In genomic region chr12:45671554-45671948, GRCm38 (mm10) we compare ENCODE assay signal across 17 mouse cellular contexts.
DNase-seq lines count a peak whose midpoint lies in the region; ATAC-seq and TF ChIP-seq lines count a peak whose summit lies in the region.
"Had no signal": no experiment of that assay in that cellular context is flagged by ENCODE, and none has a peak within 500 bp of the region (broad histone marks: within the 10 kb centered on the region; RNA-seq: fewer than 3 reads in every experiment).

No protein-coding gene starts in this region.

- H3K4me3 ChIP-seq in forebrain, embryonic 11.5 days (ENCODE audit: low read depth, low read length) = no peak overlapping the region
- H3K4me3 ChIP-seq in forebrain, embryonic 10.5 days = no peak overlapping the region
- H3K4me3 ChIP-seq in limb, embryonic 15.5 days = no peak overlapping the region
- no peak overlapping the region for H3K4me3 ChIP-seq in kidney, adult 2 months (ENCODE audit: insufficient read depth, low read depth, low read length)
- H3K4me3 ChIP-seq: embryonic facial prominence, embryonic 12.5 days; liver, embryonic 12.5 days; stomach, embryonic 15.5 days had no signal

- H3K27me3 ChIP-seq in forebrain, embryonic 11.5 days (ENCODE audit: control insufficient read depth, insufficient read depth, low read length) = no peaks in the 10 kb centered on the region
- H3K27me3 ChIP-seq in forebrain, embryonic 10.5 days (ENCODE audit: poor library complexity, severe bottlenecking) = no peaks in the 10 kb centered on the region
- H3K27me3 ChIP-seq in limb, embryonic 15.5 days = no peaks in the 10 kb centered on the region
- H3K27me3 ChIP-seq in kidney, adult 2 months (replicated peaks; ENCODE audit: control insufficient read depth, insufficient read depth, low read length) = no peaks in the 10 kb centered on the region
- H3K27me3 ChIP-seq: embryonic facial prominence, embryonic 12.5 days; liver, embryonic 12.5 days; stomach, embryonic 15.5 days had no signal

- DNase-seq in forebrain, embryonic 11.5 days (ENCODE audit: low spot score) = no peak
- DNase-seq in forebrain, embryonic 10.5 days (ENCODE audit: extremely low spot score, low spot score) = no peak
- DNase-seq in right cerebral cortex, postnatal 4 days = peak; percentile 5
- no peak for DNase-seq in right cerebral cortex, postnatal 36 days (ENCODE audit: low spot score in 2 of 2)
- no peak for DNase-seq in kidney, adult 2 months
- DNase-seq in MN1 (ENCODE audit: low spot score) = no peak
- no peak for DNase-seq in thymus, postnatal 25 days
- DNase-seq: adrenal gland, adult 2 months; cerebellum, postnatal 25 days; gastrocnemius, postnatal 10 days; heart, postnatal 14 days; kidney, adult 11 months had no signal

- H3K27ac ChIP-seq in forebrain, embryonic 11.5 days (ENCODE audit: low read depth, low read length) = no peak overlapping the region
- H3K27ac ChIP-seq in forebrain, embryonic 10.5 days = no peak overlapping the region
- peak overlapping the region; percentile 76 for H3K27ac ChIP-seq in limb, embryonic 15.5 days
- no peak overlapping the region for H3K27ac ChIP-seq in kidney, adult 2 months (ENCODE audit: insufficient read depth, low read depth, low read length)
- H3K27ac ChIP-seq: embryonic facial prominence, embryonic 12.5 days; liver, embryonic 12.5 days; stomach, embryonic 15.5 days had no signal

- ATAC-seq in forebrain, embryonic 11.5 days (replicated peaks; ENCODE audit: low FRiP score) = 0 out of 2 replicates have a peak, but pooled peaks have one; percentile 20
- ATAC-seq in limb, embryonic 15.5 days (ENCODE audit: insufficient number of reproducible peaks, low FRiP score, low TSS enrichment, low read depth) = no peak
- ATAC-seq: liver, embryonic 12.5 days; lung, postnatal 0 days had no signal

- WGBS in forebrain, embryonic 11.5 days = 35% methylated on average over 4 of the region's 4 CpGs
- 52% methylated on average over 4 of the region's 4 CpGs for WGBS in forebrain, embryonic 10.5 days
- 33% methylated on average over 4 of the region's 4 CpGs for WGBS in limb, embryonic 15.5 days
- 66% methylated on average over 4 of the region's 4 CpGs for WGBS in kidney, adult 2 months

- no peaks in the 10 kb centered on the region; the same call in 1 of the 2 replicates for H3K4me1 ChIP-seq in forebrain, embryonic 11.5 days (replicated peaks; ENCODE audit: control insufficient read depth, insufficient read depth, low read length)
- peaks cover 24% of the 10 kb centered on the region for H3K4me1 ChIP-seq in forebrain, embryonic 10.5 days
- peaks cover 22% of the 10 kb centered on the region for H3K4me1 ChIP-seq in limb, embryonic 15.5 days
- H3K4me1 ChIP-seq in kidney, adult 2 months (ENCODE audit: control insufficient read depth, insufficient read depth, low read length) = no peaks in the 10 kb centered on the region
- H3K4me1 ChIP-seq: liver, embryonic 12.5 days; stomach, embryonic 15.5 days had no signal

- no peak for TF ChIP-seq CTCF in kidney, adult 2 months (conservative IDR thresholded peaks at IDR 0.05; ENCODE audit: insufficient read depth, insufficient read length, low read depth, low read length)

- no peak overlapping the region for H3K9ac ChIP-seq in forebrain, embryonic 11.5 days (ENCODE audit: low read length)
- H3K9ac ChIP-seq in limb, embryonic 15.5 days = no peak overlapping the region
- H3K9ac ChIP-seq: embryonic facial prominence, embryonic 12.5 days; liver, embryonic 12.5 days; stomach, embryonic 15.5 days had no signal

- no peak for TF ChIP-seq POLR2A in kidney, adult 2 months (IDR thresholded peaks at IDR 0.05; ENCODE audit: low read depth, low read length)

- no peaks in the 10 kb centered on the region for H3K36me3 ChIP-seq in forebrain, embryonic 11.5 days (ENCODE audit: control insufficient read depth, insufficient read depth, low read length)
- no peaks in the 10 kb centered on the region for H3K36me3 ChIP-seq in forebrain, embryonic 10.5 days (replicated peaks)
- H3K36me3 ChIP-seq in limb, embryonic 15.5 days = no peaks in the 10 kb centered on the region
- H3K36me3 ChIP-seq in kidney, adult 2 months (ENCODE audit: control insufficient read depth, insufficient read depth, low read length) = no peaks in the 10 kb centered on the region
- H3K36me3 ChIP-seq: embryonic facial prominence, embryonic 12.5 days; liver, embryonic 12.5 days; stomach, embryonic 15.5 days had no signal

- peak overlapping the region; percentile 11; the same call in 1 of the 2 replicates for H3K4me2 ChIP-seq in forebrain, embryonic 11.5 days (ENCODE audit: low read depth, low read length, severe bottlenecking)
- H3K4me2 ChIP-seq in limb, embryonic 15.5 days = peak overlapping the region; percentile 24; the same call in 1 of the 2 replicates
- H3K4me2 ChIP-seq: embryonic facial prominence, embryonic 12.5 days; liver, embryonic 12.5 days; stomach, embryonic 15.5 days had no signal

- H3K9me3 ChIP-seq in forebrain, embryonic 11.5 days (ENCODE audit: control insufficient read depth, low read length) = no peaks in the 10 kb centered on the region
- no peaks in the 10 kb centered on the region for H3K9me3 ChIP-seq in forebrain, embryonic 10.5 days
- no peaks in the 10 kb centered on the region for H3K9me3 ChIP-seq in limb, embryonic 15.5 days
- H3K9me3 ChIP-seq: embryonic facial prominence, embryonic 12.5 days; liver, embryonic 12.5 days; stomach, embryonic 15.5 days had no signal
